ENCODE assay signal across 15 mouse cellular contexts in the genomic region with DNA sequence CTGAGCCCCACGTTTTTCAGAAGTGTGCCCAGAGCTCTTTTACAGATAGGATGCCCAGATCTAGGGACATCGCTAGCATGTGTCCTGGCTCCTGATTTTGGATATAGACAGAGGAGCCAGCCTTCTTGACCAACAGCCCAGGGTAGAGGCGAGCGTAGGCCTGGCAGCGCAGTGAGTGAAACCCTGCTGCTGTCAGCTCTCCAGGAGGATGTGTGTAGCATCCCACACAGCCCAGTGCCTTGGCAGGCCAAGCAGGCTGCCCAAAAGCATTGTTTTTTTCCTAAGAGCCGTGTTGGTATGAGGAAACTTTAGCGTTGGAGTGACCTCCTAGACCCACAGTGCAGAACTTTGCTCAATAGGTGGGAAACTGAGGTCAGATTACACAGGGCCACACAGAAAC.
"Had no signal": no experiment of that assay in that cellular context is flagged by ENCODE, and none has a peak within 500 bp of the region (broad histone marks: within the 10 kb centered on the region; RNA-seq: fewer than 3 reads in every experiment).

No protein-coding gene starts in this region.

- H3K9me3 ChIP-seq: neural tube, embryonic 15.5 days; stomach, embryonic 15.5 days had no signal

- H3K4me2 ChIP-seq: neural tube, embryonic 15.5 days; stomach, embryonic 15.5 days had no signal

- H3K36me3 ChIP-seq: neural tube, embryonic 15.5 days; stomach, embryonic 15.5 days had no signal

- H3K27me3 ChIP-seq: neural tube, embryonic 15.5 days; stomach, embryonic 15.5 days had no signal

- H3K4me1 ChIP-seq: stomach, embryonic 15.5 days had no signal

- DNase-seq: retina, postnatal 1 day; right cerebral cortex, adult 18-20 months; right cerebral cortex, postnatal 14 days; right cerebral cortex, postnatal 25 days; right cerebral cortex, postnatal 4 days; spleen, adult 18-20 months; thymus, adult 18-20 months; thymus, adult 2 months; thymus, postnatal 14 days; thymus, postnatal 25 days; thymus, postnatal 36 days; thymus, postnatal 4 days had no signal

- H3K9ac ChIP-seq: neural tube, embryonic 15.5 days; stomach, embryonic 15.5 days had no signal

- H3K27ac ChIP-seq: neural tube, embryonic 15.5 days; stomach, embryonic 15.5 days; stomach, postnatal 0 days had no signal

- H3K4me3 ChIP-seq: neural tube, embryonic 15.5 days; stomach, embryonic 15.5 days had no signal
